Mouse (Mus musculus) thymus, adult 2 months (tissue): ENCODE data around the gene Ppm1j.

Experiments used
- CTCF ChIP-seq: fragments of 200-500 bp; IDR thresholded peaks from 2 replicates; pipeline ENCODE4 v1.5.1; 2012; ENCODE audit warnings: mild to moderate bottlenecking, control low read depth, low read length, moderate library complexity, borderline replicate concordance; ENCODE audit not compliant: control insufficient read depth, poor library complexity, insufficient read depth; ENCODE audit errors: extremely low read depth
- POLR2A ChIP-seq: fragments of 200-500 bp; IDR thresholded peaks from 2 replicates; pipeline ENCODE4 v1.6.1; 2012; ENCODE audit warnings: mild to moderate bottlenecking, low read length, control low read depth, moderate library complexity; ENCODE audit not compliant: control insufficient read depth, poor library complexity, insufficient read depth; ENCODE audit errors: extremely low read depth

- no peak for TF ChIP-seq POLR2A
- no peak for TF ChIP-seq CTCF
Observed at GRCm38 (mm10) chr3:104818749-104819134, 37.9 kb downstream of the Ppm1j start.
